Mouse (Mus musculus): Measurements from ENCODE around the gene Srsf2. TPM values are rescaled to one million over a fixed set of nuclear protein-coding genes. Genes with fewer than 3 reads are reported as not detected.
A peak's percentile ranks its signal among the peaks of the same experiment; 100 is the strongest.
"Not testable (repeated sequence)": the region's sequence is repeated elsewhere in the genome, so short reads cannot be mapped to it uniquely, and the experiment has no call there.

Gene Srsf2
- total RNA-seq (2021) = 10 to 100 TPM; 81.8 to 84.8 TPM
- long read RNA-seq, experiment 1, transcript Srsf2-203 (2 exons, 1,814 nt) = minor isoform, 6 of 80 reads
- long read RNA-seq, experiment 1, transcript Srsf2-201 (3 exons, 1,899 nt) = major isoform, 60 of 80 reads
- long read RNA-seq, experiment 1, partial matches to known transcripts = 7 of 80 reads
- long read RNA-seq, experiment 1, other reads (novel, unspliced or antisense) = 7 of 80 reads
- long read RNA-seq, experiment 2, transcript Srsf2-201 (3 exons, 1,899 nt) = major isoform, 81 of 107 reads
- long read RNA-seq, experiment 2, partial matches to known transcripts = 12 of 107 reads
- long read RNA-seq, experiment 2, other reads (novel, unspliced or antisense) = 11 of 107 reads

DNA sequence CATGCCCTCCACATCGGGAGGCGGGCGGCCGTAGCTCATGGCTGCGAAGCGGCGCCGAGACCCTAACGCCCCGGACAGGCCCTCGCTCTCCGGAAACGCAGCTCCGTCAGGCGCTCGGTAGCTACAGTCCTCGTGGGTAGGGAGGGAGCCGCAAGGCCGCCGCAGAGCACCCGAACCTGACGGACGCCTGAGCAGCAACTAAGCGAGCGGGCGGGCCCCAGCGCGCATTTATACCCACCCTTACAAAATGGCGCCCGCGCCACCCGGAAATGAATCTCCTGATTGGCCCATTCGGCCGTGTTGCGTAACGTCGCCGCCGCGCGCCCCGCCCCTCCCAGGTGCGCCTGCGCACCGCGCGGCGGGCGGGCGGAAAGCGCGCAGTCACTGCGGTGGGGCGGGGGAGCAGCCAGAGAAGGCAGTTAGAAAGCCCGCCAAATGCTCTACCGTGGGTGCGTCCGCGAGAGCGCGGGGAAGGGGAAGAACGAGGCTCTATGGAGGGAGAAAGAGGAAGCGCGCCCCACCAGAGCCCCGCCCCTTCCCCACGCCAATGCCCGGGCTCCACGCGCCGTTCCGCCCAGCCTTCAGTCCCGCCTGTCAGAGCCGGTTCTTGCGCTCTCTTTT, at the start of gene Srsf2:
TSS of gene Srsf2 (minus strand) at position 204 of the 621 bp plus-strand sequence.
- intact Hi-C loops (cut with DNase I) = loop anchor here (1.0 kb wide), 1 partner anchor 10 kb away; the partner anchor contains the start of genes Jmjd6 and Mettl23
- TF ChIP-seq CTCF (IDR thresholded peaks at IDR 0.05) = no peak
- peak; percentile 97 for DNase-seq

DNA sequence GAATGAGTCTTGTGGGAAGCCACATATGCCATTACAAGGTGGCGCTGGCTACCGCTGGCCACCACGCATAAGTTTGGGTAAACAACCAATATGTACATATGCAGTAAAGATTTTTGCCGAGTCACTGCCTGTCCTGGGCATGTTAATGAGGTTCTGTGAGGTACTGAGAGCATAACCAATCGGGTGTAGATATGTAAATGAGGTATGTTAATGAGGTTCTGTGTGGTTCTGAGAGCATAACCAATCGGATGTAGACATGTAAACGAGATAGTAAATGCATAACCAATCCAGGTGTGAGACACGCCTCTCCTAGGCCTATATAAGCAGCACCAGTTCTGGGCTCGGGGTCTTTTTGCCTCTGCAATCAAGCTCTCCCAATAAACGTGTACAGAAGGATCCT, 49.7 kb upstream of the Srsf2 start:
- intact Hi-C loops (cut with DNase I) = not testable (repeated sequence)

More for the DNA sequence above, at the start of gene Srsf2:
- peak within 1 kb of the TSS; percentile 93 for H3K4me3 ChIP-seq
- peak within 1 kb of the TSS; percentile 99 for H3K27ac ChIP-seq

DNA sequence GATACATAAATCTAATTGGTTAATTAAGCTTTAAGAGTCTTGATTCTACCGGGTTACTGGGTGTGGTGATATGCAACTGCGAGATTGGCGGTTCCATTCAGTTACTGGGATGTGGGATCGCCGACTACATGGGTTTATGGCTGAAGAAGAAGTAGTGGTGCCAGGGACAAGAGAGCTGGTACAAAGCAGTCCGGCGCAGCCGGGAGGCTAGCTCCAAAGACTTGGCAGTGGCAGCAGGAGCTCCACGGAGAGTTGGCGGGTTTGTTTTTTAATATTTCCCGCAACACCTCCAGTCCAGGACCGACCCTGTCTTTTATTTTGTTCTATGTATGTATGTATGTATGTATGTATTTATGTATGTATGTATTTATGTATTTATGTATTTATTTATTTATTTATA, 46.4 kb upstream of the Srsf2 start:
- DNase-seq = no peak
- intact Hi-C loops (cut with DNase I) = loop anchor here (10.0 kb wide), 1 partner anchor 296 kb away; the partner anchor contains the start of gene Sept9
- no peak for TF ChIP-seq CTCF (IDR thresholded peaks at IDR 0.05)
- Histone ChIP-seq H3K27ac (no peak overlapping the region), H3K4me3 (no peak overlapping the region)

More for the DNA sequence above, 49.7 kb upstream of the Srsf2 start:
- DNase-seq = peak; percentile 2
- not testable (repeated sequence) for H3K4me3 ChIP-seq, H3K27ac ChIP-seq

DNA sequence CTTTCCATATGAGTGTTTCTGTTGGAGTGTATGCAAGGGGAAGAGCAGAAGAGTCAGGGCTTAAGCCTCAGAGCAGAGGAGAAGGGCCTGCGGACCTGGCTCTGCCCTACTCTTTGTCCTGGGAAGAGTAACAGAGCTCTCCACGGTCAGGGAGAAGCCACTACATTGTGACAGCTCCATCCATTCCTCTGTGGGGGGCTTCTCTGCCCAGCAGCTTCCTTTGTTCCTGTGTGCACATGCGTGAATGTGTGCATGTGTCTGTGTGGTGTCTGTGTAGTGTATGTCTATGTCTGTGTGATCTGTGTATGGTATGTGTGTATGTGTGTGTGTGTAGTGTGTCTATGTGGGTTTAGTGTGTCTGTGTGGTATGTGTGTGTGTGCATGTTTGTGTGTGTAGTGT, 42.5 kb upstream of the Srsf2 start:
- Histone ChIP-seq H3K4me3 (no peak overlapping the region), H3K27ac (no peak overlapping the region)
- TF ChIP-seq CTCF (IDR thresholded peaks at IDR 0.05) = no peak
- no peak for DNase-seq
- intact Hi-C loops (cut with DNase I) = loop anchor here (10.0 kb wide), 1 partner anchor 299 kb away; the partner anchor contains the start of gene Sept9

DNA sequence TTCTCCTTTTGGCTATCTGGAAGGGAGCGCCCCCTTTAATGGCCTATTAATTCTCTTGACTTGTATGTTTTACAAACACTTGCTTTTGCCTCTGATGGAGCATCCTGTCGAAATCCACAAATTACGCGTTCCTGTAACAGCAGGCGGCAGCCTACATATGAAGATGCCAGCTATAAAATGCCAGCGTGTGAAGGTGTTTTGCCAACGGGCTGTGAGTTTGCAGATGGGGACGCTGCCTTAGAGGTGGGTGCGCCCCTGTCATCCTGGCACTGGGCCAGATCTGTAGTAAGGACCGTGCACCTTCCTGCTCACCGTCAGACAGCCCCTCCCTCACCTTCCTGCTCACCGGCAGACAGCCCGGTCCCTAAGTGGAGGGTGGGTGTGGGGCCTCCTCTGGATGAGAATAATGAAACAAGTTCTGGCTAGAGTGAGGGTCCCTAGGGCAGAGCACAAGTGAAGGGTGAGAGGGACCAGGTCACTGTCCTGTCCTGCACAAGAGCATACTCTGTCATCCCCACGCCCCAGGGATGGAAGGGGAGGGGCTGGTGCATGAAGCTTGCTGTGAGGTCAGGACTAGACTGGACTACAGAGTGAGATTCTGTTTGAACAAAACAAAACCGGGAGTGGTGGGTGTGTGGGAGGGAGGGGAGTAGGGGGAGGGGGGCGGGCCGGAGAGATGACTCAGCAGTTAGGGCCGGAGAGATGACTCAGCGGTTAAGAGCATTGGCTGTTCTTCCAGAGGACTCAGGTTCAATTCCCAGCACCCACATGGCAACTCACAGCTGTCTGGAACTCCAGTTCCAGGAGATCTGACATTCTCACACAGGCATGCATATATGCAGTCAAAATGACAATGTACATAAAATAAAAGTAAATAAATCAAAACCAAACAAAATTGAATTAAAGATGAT, 40.9 kb upstream of the Srsf2 start:
- no peak for TF ChIP-seq CTCF (IDR thresholded peaks at IDR 0.05)
- H3K4me3 ChIP-seq = no peak overlapping the region
- no peak for DNase-seq
- H3K27ac ChIP-seq = no peak overlapping the region
- intact Hi-C loops (cut with DNase I) = loop anchor here (10.0 kb wide), 1 partner anchor 301 kb away; the partner anchor contains the start of gene Sept9

DNA sequence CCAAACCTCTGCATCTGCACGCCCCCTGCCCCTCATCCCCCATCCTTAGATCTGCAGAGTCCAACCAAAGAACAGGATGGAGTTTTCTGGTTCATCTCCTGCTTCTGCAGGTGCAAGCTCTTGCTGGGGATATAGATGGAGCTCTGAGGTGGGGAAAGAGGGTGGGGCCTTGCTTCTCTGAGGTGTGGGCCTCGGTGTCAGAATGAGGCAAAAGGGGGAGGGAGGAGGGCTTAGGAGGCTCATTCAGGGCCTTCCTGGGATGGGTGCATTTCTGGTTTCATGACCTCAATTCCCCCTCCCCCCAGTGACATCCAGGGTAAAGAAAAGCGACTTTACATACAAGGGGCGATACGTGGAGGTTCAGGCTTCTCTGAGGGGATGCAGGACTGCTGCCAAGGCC, 34.2 kb upstream of the Srsf2 start:
- Histone ChIP-seq H3K4me3 (no peak overlapping the region), H3K27ac (no peak overlapping the region)
- no peak for DNase-seq
- TF ChIP-seq CTCF (IDR thresholded peaks at IDR 0.05) = no peak
- intact Hi-C loops (cut with DNase I) = no loop called here

DNA sequence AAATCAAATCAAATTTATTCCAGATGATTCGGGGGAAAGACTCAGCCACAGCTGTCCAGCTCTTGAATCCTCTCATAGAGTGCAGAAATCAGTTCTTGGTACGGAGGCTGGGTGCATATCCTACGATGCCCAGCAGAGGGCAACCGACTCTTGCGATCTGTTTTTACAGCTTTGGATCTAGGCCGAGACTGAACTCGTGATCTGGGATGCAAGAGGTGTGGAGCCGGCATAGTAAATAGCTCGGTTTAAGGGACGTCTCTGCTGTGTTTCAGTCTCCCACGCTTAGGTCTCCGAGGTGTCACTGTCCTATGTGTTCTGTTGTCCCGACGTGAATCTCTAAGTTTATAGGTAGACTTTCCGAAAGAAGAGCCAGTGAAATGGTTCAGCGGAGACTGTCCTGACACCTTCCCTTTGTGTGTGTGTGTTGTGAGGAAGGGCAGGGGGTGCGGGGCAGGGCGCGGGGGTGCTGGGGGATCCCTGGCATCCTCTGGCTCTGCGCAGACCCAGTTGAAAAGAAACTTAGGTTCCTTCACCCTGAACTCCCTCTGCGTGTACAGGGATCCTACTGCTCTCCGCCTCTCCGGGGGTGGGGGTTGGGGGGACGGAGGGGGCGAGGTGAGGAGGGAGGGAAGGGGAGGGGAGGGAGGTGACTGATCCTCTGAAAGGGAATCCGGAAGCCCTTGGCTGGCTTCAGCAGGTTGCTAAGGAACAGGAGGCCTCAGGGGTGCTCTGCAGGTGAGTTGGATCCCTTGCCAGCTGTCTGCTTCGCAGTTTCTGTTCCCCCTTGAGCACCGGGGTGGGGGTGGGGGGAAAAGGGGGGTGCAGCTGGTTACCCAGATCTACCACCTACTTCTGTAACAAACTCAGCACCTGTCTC, 32.6 kb upstream of the Srsf2 start:
- TF ChIP-seq CTCF (IDR thresholded peaks at IDR 0.05) = peak; percentile 98; the same call in 1 of the 2 replicates
- peak overlapping the region; percentile 70 for H3K4me3 ChIP-seq
- H3K27ac ChIP-seq = peak overlapping the region; percentile 65; the same call in 1 of the 2 replicates
- intact Hi-C loops (cut with DNase I) = loop anchor here (1.0 kb wide), 1 partner anchor 171 kb away; no protein-coding TSS in a partner anchor
- DNase-seq = peak; percentile 80

DNA sequence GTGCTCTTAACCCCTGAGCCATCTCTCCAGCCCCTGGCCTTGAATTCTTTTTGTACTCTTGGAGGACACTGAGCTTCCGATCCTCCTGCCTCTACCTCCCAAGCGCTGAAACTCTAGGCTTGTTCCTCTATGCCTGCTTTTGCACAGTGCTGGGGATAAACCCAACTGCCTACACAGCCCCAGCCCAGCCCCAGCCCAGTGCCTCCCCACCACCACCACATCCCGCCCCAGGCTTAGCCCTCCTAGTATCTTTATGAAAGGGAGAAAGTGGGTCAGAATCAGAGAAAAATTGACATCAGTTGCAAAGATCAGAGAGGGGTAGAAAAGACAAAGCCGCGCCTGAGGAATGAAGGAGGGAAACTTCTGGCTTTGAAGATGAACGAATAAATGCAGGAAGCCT, 31.2 kb upstream of the Srsf2 start:
- H3K4me3 ChIP-seq = no peak overlapping the region
- intact Hi-C loops (cut with DNase I) = no loop called here
- no peak for DNase-seq
- H3K27ac ChIP-seq = no peak overlapping the region
- TF ChIP-seq CTCF (IDR thresholded peaks at IDR 0.05) = no peak

DNA sequence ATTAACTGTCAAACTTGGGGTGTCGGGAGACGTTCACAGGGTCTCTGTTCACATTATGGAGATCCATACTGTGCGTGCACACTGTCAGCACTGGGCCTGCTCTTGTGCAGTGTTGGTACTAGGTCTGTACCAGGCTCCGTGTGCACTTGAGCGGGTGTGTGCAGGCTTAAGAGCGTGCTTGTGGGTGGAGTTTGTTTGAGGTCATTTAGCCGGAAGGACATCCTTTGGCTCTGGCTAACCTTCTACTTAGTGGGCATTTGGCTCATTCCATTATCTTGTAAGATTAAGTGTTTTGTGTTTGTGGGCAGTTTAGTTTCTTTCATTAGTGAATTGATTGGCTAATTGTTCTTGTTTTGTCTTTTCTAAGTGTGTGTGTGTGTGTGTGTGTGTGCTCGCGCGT, 29.6 kb upstream of the Srsf2 start:
- no peak for DNase-seq
- no peak overlapping the region for H3K4me3 ChIP-seq
- H3K27ac ChIP-seq = no peak overlapping the region
- TF ChIP-seq CTCF (IDR thresholded peaks at IDR 0.05) = no peak
- intact Hi-C loops (cut with DNase I) = no loop called here

DNA sequence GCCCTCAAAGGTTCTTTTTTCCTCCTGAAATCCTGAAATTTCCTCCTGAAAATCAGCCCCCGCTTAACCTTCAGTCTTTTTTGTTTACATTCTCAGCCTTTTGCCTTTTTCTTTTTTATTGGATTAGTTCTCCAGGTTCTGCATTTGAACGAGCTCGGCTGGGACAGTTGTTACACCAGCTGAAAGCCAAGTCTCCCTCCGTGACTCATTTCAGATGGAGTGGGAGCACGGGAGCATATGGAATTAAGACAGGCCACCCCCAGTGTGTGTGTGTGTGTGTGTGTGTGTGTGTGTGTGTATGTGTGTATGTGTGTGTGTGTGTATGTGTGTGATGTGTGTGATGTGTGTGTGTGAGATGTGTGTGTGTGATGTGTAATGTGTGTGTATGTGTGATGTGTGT, 28.5 kb upstream of the Srsf2 start:
- intact Hi-C loops (cut with DNase I) = no loop called here
- DNase-seq = no peak
- Histone ChIP-seq H3K27ac (no peak overlapping the region), H3K4me3 (no peak overlapping the region)
- TF ChIP-seq CTCF (IDR thresholded peaks at IDR 0.05) = no peak

DNA sequence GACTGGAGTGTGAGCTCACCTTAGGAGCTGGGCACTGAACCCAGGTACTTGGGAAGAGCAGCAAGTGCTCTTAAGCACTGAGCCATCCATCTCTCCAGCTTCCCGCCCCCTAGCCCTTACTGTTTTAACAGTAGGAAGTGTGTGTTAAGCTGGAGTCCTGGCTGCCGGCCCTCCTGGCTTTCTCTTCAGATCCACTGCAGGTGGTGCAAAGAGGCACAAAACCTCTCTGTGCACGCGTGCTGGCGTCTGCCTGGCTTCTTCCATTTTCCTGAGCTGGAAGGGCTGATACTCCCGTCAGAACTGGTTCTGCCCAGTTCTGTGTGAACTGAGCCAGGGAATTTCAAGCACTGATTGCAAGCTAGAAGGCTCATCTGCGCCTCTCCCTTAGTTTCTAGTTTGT, 27.9 kb upstream of the Srsf2 start:
- no peak for DNase-seq
- intact Hi-C loops (cut with DNase I) = no loop called here
- no peak for TF ChIP-seq CTCF (IDR thresholded peaks at IDR 0.05)
- Histone ChIP-seq H3K4me3 (no peak overlapping the region), H3K27ac (no peak overlapping the region)

Data from gastrocnemius, adult 2 months (tissue).